In genomic region chr4:150743103-150743502, GRCm38 (mm10) we compare ENCODE assay signal across 9 mouse cellular contexts.
DNase-seq lines count a peak whose midpoint lies in the region; ATAC-seq and TF ChIP-seq lines count a peak whose summit lies in the region.
"Had no signal": no experiment of that assay in that cellular context is flagged by ENCODE, and none has a peak within 500 bp of the region (broad histone marks: within the 10 kb centered on the region; RNA-seq: fewer than 3 reads in every experiment).

No protein-coding gene starts in this region.

- no peaks in the 10 kb centered on the region for H3K9me3 ChIP-seq in stomach, embryonic 16.5 days (replicated peaks; ENCODE audit: control insufficient read depth, low read length)
- H3K9me3 ChIP-seq in heart, embryonic 10.5 days, result no peaks in the 10 kb centered on the region

- TF ChIP-seq CTCF in kidney, adult 2 months (conservative IDR thresholded peaks at IDR 0.05; ENCODE audit: insufficient read depth, insufficient read length, low read depth, low read length), result no peak

- H3K27me3 ChIP-seq in kidney, adult 2 months (replicated peaks; ENCODE audit: control insufficient read depth, insufficient read depth, low read length), result no peaks in the 10 kb centered on the region
- no peaks in the 10 kb centered on the region for H3K27me3 ChIP-seq in stomach, embryonic 16.5 days (ENCODE audit: control insufficient read depth, insufficient read depth, low read length)
- H3K27me3 ChIP-seq in heart, embryonic 10.5 days (ENCODE audit: insufficient read depth, poor library complexity, severe bottlenecking), result no peaks in the 10 kb centered on the region

- no peak overlapping the region for H3K4me3 ChIP-seq in kidney, adult 2 months (ENCODE audit: insufficient read depth, low read depth, low read length)
- H3K4me3 ChIP-seq in stomach, embryonic 16.5 days (replicated peaks; ENCODE audit: low read length), result no peak overlapping the region
- H3K4me3 ChIP-seq in heart, embryonic 10.5 days, result no peak overlapping the region
- H3K4me3 ChIP-seq: myocyte had no signal

- H3K9ac ChIP-seq in stomach, embryonic 16.5 days (ENCODE audit: low read length), result no peak overlapping the region

- peak; percentile 48 for DNase-seq in kidney, adult 2 months
- DNase-seq in kidney, adult 18-20 months, result no peak
- DNase-seq in lung, adult 18-20 months, result peak; percentile 62 to 69
- DNase-seq in cerebellum, postnatal 14 days, result no peak
- DNase-seq in c-Kit-positive CD71-positive TER-119-positive erythroid progenitor cells, embryonic 14.5 days (ENCODE audit: low spot score), result no peak
- DNase-seq in heart, embryonic 10.5 days (ENCODE audit: low spot score), result no peak

- peak; percentile 78 for ATAC-seq in granulocyte monocyte progenitor cell, adult 5-6 weeks (replicated peaks; ENCODE audit: poor library complexity, severe bottlenecking)
- ATAC-seq in stomach, embryonic 16.5 days (ENCODE audit: insufficient read depth, low FRiP score), result peak; percentile 23; the same call in 1 of the 2 replicates

- no peak for TF ChIP-seq POLR2A in kidney, adult 2 months (IDR thresholded peaks at IDR 0.05; ENCODE audit: low read depth, low read length)

- H3K4me1 ChIP-seq in kidney, adult 2 months (ENCODE audit: control insufficient read depth, insufficient read depth, low read length), result peaks cover 15% of the 10 kb centered on the region
- peaks cover 18% of the 10 kb centered on the region for H3K4me1 ChIP-seq in stomach, embryonic 16.5 days (ENCODE audit: control insufficient read depth, insufficient read depth, low read length)
- peaks cover 48% of the 10 kb centered on the region for H3K4me1 ChIP-seq in heart, embryonic 10.5 days

- 0 out of 2 replicates have a peak overlapping the region, but pooled peaks have one; percentile 1 for H3K4me2 ChIP-seq in stomach, embryonic 16.5 days (ENCODE audit: low read depth, low read length)

- 43% methylated on average over 6 of the region's 6 CpGs for WGBS in kidney, adult 2 months
- 24% methylated on average over 6 of the region's 6 CpGs for WGBS in stomach, embryonic 16.5 days
- WGBS in heart, embryonic 10.5 days, result 18% methylated on average over 6 of the region's 6 CpGs

- no peaks in the 10 kb centered on the region for H3K36me3 ChIP-seq in kidney, adult 2 months (ENCODE audit: control insufficient read depth, insufficient read depth, low read length)
- H3K36me3 ChIP-seq in stomach, embryonic 16.5 days (ENCODE audit: control insufficient read depth, insufficient read depth, low read length), result no peaks in the 10 kb centered on the region
- H3K36me3 ChIP-seq in heart, embryonic 10.5 days, result no peaks in the 10 kb centered on the region

- no peak overlapping the region for H3K27ac ChIP-seq in kidney, adult 2 months (ENCODE audit: insufficient read depth, low read depth, low read length)
- H3K27ac ChIP-seq in stomach, embryonic 16.5 days (ENCODE audit: low read length), result no peak overlapping the region
- no peak overlapping the region for H3K27ac ChIP-seq in heart, embryonic 10.5 days

Comparison
In these comparisons a context has a peak if more than half of its experiments do, and no peak if none do; other contexts are left out.
1. DNase-seq: peak in kidney, adult 2 months (single experiment) and lung, adult 18-20 months (2 of 2); none in kidney, adult 18-20 months (single experiment), cerebellum, postnatal 14 days (0 of 2), c-Kit-positive CD71-positive TER-119-positive erythroid progenitor cells, embryonic 14.5 days (single experiment) and heart, embryonic 10.5 days (single experiment).